Mouse (Mus musculus): ENCODE results near the gene Ndufv1.

GRCm38 (mm10) chr19:4003112-4003511, 9.5 kb downstream of the Ndufv1 start, which contains the start of gene Doc2g:
- no peak for TF ChIP-seq CTCF (IDR thresholded peaks at IDR 0.05; ENCODE audit: low read depth, low read length)
- TF ChIP-seq POLR2A (IDR thresholded peaks at IDR 0.05; ENCODE audit: insufficient read depth, low read length), result no peak
- no peak for TF ChIP-seq EP300 (IDR thresholded peaks at IDR 0.05; ENCODE audit: insufficient read depth, low read depth, low read length)

Data from ES-Bruce4 (cell line).